In the genomic region with DNA sequence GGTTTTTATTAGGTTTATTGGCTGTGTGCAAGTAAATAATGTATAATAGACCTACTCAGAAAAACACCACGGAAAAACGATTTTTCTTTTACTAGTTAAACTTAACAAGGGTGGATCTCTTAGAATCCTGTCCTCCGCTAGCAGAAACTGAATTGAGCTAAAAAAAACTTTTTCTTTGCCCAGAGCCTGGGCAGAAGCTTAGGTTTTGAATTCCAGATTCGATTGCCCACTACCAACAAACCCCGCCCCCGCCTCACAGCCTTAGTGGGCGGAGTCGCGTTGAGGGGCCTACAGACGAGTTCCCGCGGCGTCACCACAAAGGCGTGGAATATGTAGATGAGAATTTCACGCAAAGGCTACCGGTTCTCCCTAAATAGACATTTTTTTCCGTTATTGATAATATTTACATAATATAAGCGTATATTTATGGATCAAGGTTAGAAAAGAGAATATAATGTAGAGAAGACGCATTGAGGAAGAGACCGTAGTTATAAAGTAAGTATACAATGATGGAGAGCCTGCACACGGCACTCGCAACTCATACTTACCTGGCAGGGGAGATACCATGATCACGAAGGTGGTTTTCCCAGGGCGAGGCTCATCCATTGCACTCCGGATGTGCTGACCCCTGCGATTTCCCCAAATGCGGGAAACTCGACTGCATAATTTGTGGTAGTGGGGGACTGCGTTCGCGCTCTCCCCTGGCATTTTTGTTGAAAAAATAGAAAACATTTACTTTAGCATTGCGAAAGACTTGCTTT, we compare ENCODE assay signal across 8 mouse cellular contexts. TPM values are rescaled to one million over a fixed set of nuclear protein-coding genes. Genes with fewer than 3 reads are reported as not detected.
DNase-seq lines count a peak whose midpoint lies in the region; ATAC-seq and TF ChIP-seq lines count a peak whose summit lies in the region.

No protein-coding gene starts in this region.

- H3K27me3 ChIP-seq in megakaryocyte, embryonic 14.5 days (replicated peaks), result no peaks in the 10 kb centered on the region

- peak; percentile 62 for ATAC-seq in common myeloid progenitor, adult 5-6 weeks (replicated peaks; ENCODE audit: low read depth, poor library complexity, severe bottlenecking)

- H3K9me3 ChIP-seq in megakaryocyte, embryonic 14.5 days, result no peaks in the 10 kb centered on the region

- no peak for TF ChIP-seq CTCF in gastrocnemius, adult 2 months (IDR thresholded peaks at IDR 0.05)

- peak; percentile 97 for DNase-seq in ZHBTc4 (ENCODE audit: low read depth, low spot score)
- DNase-seq in gastrocnemius, adult 2 months, result peak; percentile 97
- DNase-seq in hindlimb bud, embryonic 11.5 days (ENCODE audit: extremely low spot score, low read depth, low spot score), result peak; percentile 98
- peak; percentile 93 to 94 for DNase-seq in left cerebral cortex, adult 8-10 months (ENCODE audit: low spot score in 2 of 2)
- peak; percentile 97 for DNase-seq in right cerebral cortex, postnatal 10 days (ENCODE audit: low spot score in 2 of 2)
- DNase-seq in urinary bladder, postnatal 25 days (ENCODE audit: low spot score), result peak; percentile 87

- peak overlapping the region; percentile 85 for H3K4me3 ChIP-seq in gastrocnemius, adult 2 months
- peak overlapping the region; percentile 100 for H3K4me3 ChIP-seq in megakaryocyte, embryonic 14.5 days (replicated peaks)

- peak overlapping the region; percentile 100 for H3K27ac ChIP-seq in gastrocnemius, adult 2 months

- intact Hi-C loops in gastrocnemius, adult 2 months (cut with DNase I), result no loop called here

- peaks cover 18% of the 10 kb centered on the region for H3K36me3 ChIP-seq in megakaryocyte, embryonic 14.5 days (replicated peaks; ENCODE audit: low read length)

- H3K4me1 ChIP-seq in megakaryocyte, embryonic 14.5 days, result peaks cover 46% of the 10 kb centered on the region

RNA-seq across cellular contexts. Expression of a gene that starts 0.7 kb away (rescaled TPM):
- total RNA-seq in common myeloid progenitor, adult 5-6 weeks (2017), result 55.4 and 62.9 TPM in 2 replicates
- 10 to 100 TPM; 17.8 to 18.5 TPM for total RNA-seq in gastrocnemius, adult 2 months (2021)
- total RNA-seq in left cerebral cortex, adult 8-10 months (2022), result 10 to 100 TPM; 30.5 to 34.3 (median 32.0) TPM
- polyA plus RNA-seq in megakaryocyte, embryonic 14.5 days (2012; ENCODE audit: insufficient read depth, low replicate concordance), result 57.8 TPM in 1 of 2 replicates, not detected in the other

RNA-seq across cellular contexts. Expression of a gene that starts 40.0 kb away (rescaled TPM):
- 150 and 163 TPM in 2 replicates for total RNA-seq in common myeloid progenitor, adult 5-6 weeks (2017)
- 10 to 100 TPM; 13.7 to 20.3 TPM for total RNA-seq in gastrocnemius, adult 2 months (2021)
- total RNA-seq in left cerebral cortex, adult 8-10 months (2022), result 10 to 100 TPM; 25.7 to 28.2 (median 27.2) TPM
- polyA plus RNA-seq in megakaryocyte, embryonic 14.5 days (2012; ENCODE audit: insufficient read depth, low replicate concordance), result 2.2 and 8.8 TPM in 2 replicates

Comparison
In these comparisons a context has a peak if more than half of its experiments do, and no peak if none do; other contexts are left out.
1. Peak in every context shown above with its lines: DNase-seq, ATAC-seq, H3K4me3 ChIP-seq and H3K27ac ChIP-seq.